Mouse (Mus musculus) kidney, postnatal 0 days (tissue): Measurements from ENCODE around the gene Mydgf. TPM values are rescaled to one million over a fixed set of nuclear protein-coding genes. Genes with fewer than 3 reads are reported as not detected.

Source experiments
- ATAC-seq: fragments of 200-750 bp; cut with Nextera tagmentation; replicated peaks from 2 replicates; pipeline ENCODE4 v1.8.0; 2017; ENCODE audit warnings: low read depth, moderate number of reproducible peaks, moderate TSS enrichment, moderate library complexity; ENCODE audit not compliant: low FRiP score
- DNase-seq: peaks from one replicate; pipeline ENCODE4 v3.0.0-alpha.2; 2016; ENCODE audit warnings: low spot score
- H3K27ac ChIP-seq: fragments of 300-500 bp; sonication (generic); 2 replicates; pipeline ENCODE4 v1.5.1; 2014; ENCODE audit warnings: mild to moderate bottlenecking
- H3K27me3 ChIP-seq: fragments of 300-500 bp; sonication (generic); 2 replicates; pipeline ENCODE4 v1.6.1; 2014; ENCODE audit warnings: low read length, mixed read lengths; ENCODE audit not compliant: insufficient read depth
- H3K36me3 ChIP-seq: fragments of 300-500 bp; sonication (generic); 2 replicates; pipeline ENCODE4 v1.6.1; 2014; ENCODE audit warnings: low read length, mixed read lengths; ENCODE audit not compliant: insufficient read depth
- H3K4me1 ChIP-seq: fragments of 300-500 bp; sonication (generic); replicated peaks from 2 replicates; pipeline ENCODE4 v1.6.1; 2014; ENCODE audit warnings: antibody characterized with exemption, low read length, mixed read lengths; ENCODE audit not compliant: insufficient read depth
- H3K4me2 ChIP-seq: fragments of 300-500 bp; sonication (generic); 2 replicates; pipeline ENCODE4 v1.6.1; 2014; ENCODE audit warnings: mild to moderate bottlenecking, low read length, moderate library complexity, mixed read lengths
- H3K4me3 ChIP-seq: fragments of 300-500 bp; sonication (generic); replicated peaks from 2 replicates; pipeline ENCODE4 v1.5.1; 2014; ENCODE audit warnings: low read depth, low read length
- H3K9ac ChIP-seq: fragments of 300-500 bp; sonication (generic); 2 replicates; pipeline ENCODE4 v1.6.1; 2014; ENCODE audit warnings: low read depth, low read length
- H3K9me3 ChIP-seq: fragments of 300-500 bp; sonication (generic); replicated peaks from 2 replicates; pipeline ENCODE4 v1.6.1; 2016; ENCODE audit warnings: low read length, inconsistent platforms, mixed read lengths
- CTCF ChIP-seq: IDR thresholded peaks from 2 replicates; pipeline ENCODE4 v1.5.1; 2016; ENCODE audit warnings: antibody characterized with exemption, low read depth, mild to moderate bottlenecking, moderate library complexity
- WGBS: fragments of 180-500 bp; shearing (Covaris S2); extraction: QIAGEN DNeasy Blood & Tissue Kit; methylation state at CpG from one replicate; pipeline ENCODE4 v1.1.7; 2014; 5-methylcytosine and 5-hydroxymethylcytosine counted together
- polyA plus RNA-seq: library from polyadenylated mRNA; unstranded; fragments of >200 nt; fragmentation: Nextera tagmentation; extraction: Ambion mirVana; gene quantifications from 2 replicates; pipeline ENCODE4 v1.2.1, GENCODE M21; 2015

The Mydgf gene
- polyA plus RNA-seq, 1 experiment from 2014 or later = 83.0 TPM

DNA sequence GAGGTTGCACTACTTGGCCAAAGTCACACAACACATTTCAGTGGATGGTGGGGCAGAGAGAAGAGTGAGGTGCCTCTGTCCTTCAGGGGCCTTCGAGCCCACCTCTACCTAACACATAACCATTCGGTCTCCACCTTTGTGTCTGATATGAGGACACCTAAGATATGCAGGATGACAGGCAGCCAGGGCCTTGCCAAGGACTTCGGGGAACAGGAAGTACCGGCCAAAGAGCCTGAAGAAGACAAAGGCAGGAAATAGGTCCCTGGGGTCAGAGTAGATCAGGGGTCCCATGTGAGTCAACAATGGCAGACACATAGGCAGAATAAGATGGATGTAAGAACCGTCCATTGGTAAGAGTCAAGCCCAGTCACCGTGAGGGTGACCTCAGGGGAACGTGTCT lies 47.2 kb downstream of the Mydgf start:
- WGBS = 75% methylated on average over 7 of the region's 7 CpGs
- Histone ChIP-seq H3K4me2 (no peak overlapping the region), H3K9me3 (no peaks in the 10 kb centered on the region), H3K27me3 (peaks cover 15% of the 10 kb centered on the region), H3K27ac (no peak overlapping the region), H3K4me1 (peaks cover 25% of the 10 kb centered on the region), H3K9ac (no peak overlapping the region), H3K36me3 (no peaks in the 10 kb centered on the region), H3K4me3 (no peak overlapping the region)
- DNase-seq (no peak), ATAC-seq (no peak)
- no peak for TF ChIP-seq CTCF

DNA sequence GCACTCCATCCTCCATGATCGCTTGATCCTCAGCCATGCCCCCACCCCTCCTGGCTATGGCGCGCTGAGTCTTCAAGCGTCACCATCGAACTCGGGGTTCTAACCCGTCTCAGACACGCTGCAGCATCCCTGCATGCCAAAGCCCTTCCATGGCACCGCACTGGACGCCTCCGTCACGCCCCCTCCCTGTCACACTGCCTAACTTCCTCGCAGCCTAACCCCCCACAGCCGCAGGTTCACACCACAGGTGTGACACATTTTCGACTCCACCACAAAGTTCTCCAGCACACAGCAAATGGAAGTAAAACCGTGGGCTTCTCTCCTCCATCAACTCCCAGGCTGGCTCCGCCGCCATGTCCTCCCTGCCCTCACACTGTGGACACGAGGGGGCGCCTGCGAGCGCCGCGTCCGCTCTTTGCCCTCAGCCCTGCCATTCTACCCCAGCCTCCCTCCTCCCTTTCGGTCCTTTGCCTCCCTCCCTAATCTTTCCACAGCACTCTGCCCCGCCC lies 49.2 kb downstream of the Mydgf start:
- Histone ChIP-seq H3K4me1 (peaks cover 18% of the 10 kb centered on the region), H3K27me3 (0 out of 2 replicates have a peak, but pooled peaks cover 4% of the 10 kb centered on the region), H3K4me2 (peak overlapping the region; percentile 72), H3K4me3 (peak overlapping the region; percentile 28; the same call in 1 of the 2 replicates), H3K9ac (peak overlapping the region; percentile 47), H3K9me3 (no peaks in the 10 kb centered on the region), H3K36me3 (no peaks in the 10 kb centered on the region), H3K27ac (peak overlapping the region; percentile 78; the same call in 1 of the 2 replicates)
- ATAC-seq (peak; percentile 9; the same call in 1 of the 2 replicates), DNase-seq (peak; percentile 51)
- 3% methylated on average over 27 of the region's 27 CpGs for WGBS
- peak; percentile 80 for TF ChIP-seq CTCF

- TF ChIP-seq CTCF = no peak
- peak; percentile 80 for DNase-seq
- Histone ChIP-seq H3K9ac (peak overlapping the region; percentile 47), H3K4me1 (peaks cover 17% of the 10 kb centered on the region), H3K4me3 (peak overlapping the region; percentile 28; the same call in 1 of the 2 replicates), H3K4me2 (peak overlapping the region; percentile 72), H3K36me3 (no peaks in the 10 kb centered on the region), H3K27me3 (no peaks in the 10 kb centered on the region), H3K27ac (peak overlapping the region; percentile 78), H3K9me3 (no peaks in the 10 kb centered on the region)
- 17% methylated on average over 18 of the region's 21 CpGs for WGBS
- ATAC-seq = peak; percentile 78
Measured at GRCm38 (mm10) chr17:56133457-56134363, 50.0 kb downstream of the Mydgf start.

DNA sequence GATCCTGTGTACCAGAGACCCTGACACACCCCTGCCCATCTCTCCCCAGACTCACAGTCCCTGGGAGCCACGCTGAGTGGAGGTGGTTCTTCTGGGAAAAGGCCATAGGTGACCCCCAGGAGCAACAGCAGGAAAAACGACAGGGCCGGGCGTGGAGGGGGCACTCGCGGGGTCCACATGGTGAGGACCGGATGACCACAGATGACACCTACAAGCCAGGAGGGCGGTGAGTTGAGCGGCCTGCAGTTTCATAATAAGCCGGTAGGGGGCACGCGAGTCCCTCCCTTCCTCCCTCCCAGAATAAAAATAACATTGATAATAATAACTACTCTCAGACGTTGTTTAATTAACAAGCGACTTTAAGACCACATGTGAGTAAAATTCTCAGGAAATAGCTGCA lies 51.1 kb downstream of the Mydgf start:
- Histone ChIP-seq H3K27ac (no peak overlapping the region), H3K9ac (no peak overlapping the region), H3K9me3 (no peaks in the 10 kb centered on the region), H3K27me3 (no peaks in the 10 kb centered on the region), H3K36me3 (no peaks in the 10 kb centered on the region), H3K4me3 (no peak overlapping the region), H3K4me2 (peak overlapping the region; percentile 30; the same call in 1 of the 2 replicates), H3K4me1 (peaks cover 9% of the 10 kb centered on the region; the same call in 1 of the 2 replicates)
- ATAC-seq (no peak), DNase-seq (peak; percentile 81)
- WGBS = 4% methylated on average over 14 of the region's 14 CpGs
- peak; percentile 86 for TF ChIP-seq CTCF

- Histone ChIP-seq H3K4me3 (no peak overlapping the region), H3K4me2 (no peak overlapping the region), H3K27ac (no peak overlapping the region), H3K27me3 (no peaks in the 10 kb centered on the region), H3K9ac (no peak overlapping the region), H3K36me3 (no peaks in the 10 kb centered on the region), H3K9me3 (no peaks in the 10 kb centered on the region), H3K4me1 (peaks cover 9% of the 10 kb centered on the region; the same call in 1 of the 2 replicates)
- ATAC-seq (no peak; the same call in 1 of the 2 replicates), DNase-seq (peak; percentile 50)
- 43% methylated on average over 7 of the region's 7 CpGs for WGBS
- TF ChIP-seq CTCF = peak; percentile 77
Measured at GRCm38 (mm10) chr17:56131814-56132213, 51.9 kb downstream of the Mydgf start.

DNA sequence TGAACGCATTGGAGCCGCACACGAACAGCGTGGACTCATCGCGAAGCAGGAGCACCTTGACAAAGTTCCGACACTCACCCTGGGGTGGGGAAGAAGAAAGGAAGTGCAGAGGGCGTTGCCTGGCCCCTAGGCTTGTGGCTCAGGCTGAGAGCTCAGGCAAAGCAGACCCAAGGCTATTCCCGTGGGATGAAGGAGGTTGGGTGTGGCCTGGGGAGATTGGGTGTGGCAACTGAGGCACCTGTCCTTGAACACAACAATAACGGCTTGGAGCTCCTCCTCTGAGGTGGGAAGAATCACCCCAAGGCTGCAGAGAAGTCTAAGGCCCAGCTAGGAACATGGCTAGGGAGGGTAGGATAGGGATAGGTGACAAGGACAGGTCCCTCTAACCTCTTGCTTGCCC lies 52.6 kb downstream of the Mydgf start:
- H3K27me3 ChIP-seq = no peaks in the 10 kb centered on the region
- ATAC-seq (no peak), DNase-seq (no peak)
- no peak overlapping the region for H3K4me2 ChIP-seq
- no peak overlapping the region for H3K4me3 ChIP-seq
- 90% methylated on average over 10 of the region's 10 CpGs for WGBS
- no peaks in the 10 kb centered on the region for H3K36me3 ChIP-seq
- H3K27ac ChIP-seq = no peak overlapping the region
- TF ChIP-seq CTCF = no peak
- no peaks in the 10 kb centered on the region for H3K9me3 ChIP-seq
- peaks cover 9% of the 10 kb centered on the region; the same call in 1 of the 2 replicates for H3K4me1 ChIP-seq
- no peak overlapping the region for H3K9ac ChIP-seq
